Mouse (Mus musculus) T-cell, adult 2 months (primary cell): ENCODE measurements at regions not wholly inside any gene's neighbourhood (a gene's known extent, or its start where the extent isn't known, plus 50 kb on each side); places are given as distances from the start of the nearest gene placed in this dataset.

Experiments used
- DNase-seq: peaks from one replicate; pipeline ENCODE4 v3.0.0; 2022; ENCODE audit warnings: low spot score

GRCm38 (mm10) chr14:25011926-25012325 lies 447.1 kb upstream of the Zmiz1 start:
- no peak for DNase-seq

- no peak for DNase-seq
These were observed 443.4 kb upstream of the Zmiz1 start for GRCm38 (mm10) chr14:25015288-25016238.

- no peak for DNase-seq
These were observed 441.1 kb upstream of the Zmiz1 start for GRCm38 (mm10) chr14:25017860-25018259.

- DNase-seq, result no peak
These were observed 439.6 kb upstream of the Zmiz1 start for GRCm38 (mm10) chr14:25019306-25019905.

GRCm38 (mm10) chr14:25022523-25023269 lies 436.3 kb upstream of the Zmiz1 start:
- DNase-seq, result no peak

GRCm38 (mm10) chr14:25023270-25023800 lies 435.6 kb upstream of the Zmiz1 start:
- no peak for DNase-seq

- DNase-seq, result no peak
These were observed 433.9 kb upstream of the Zmiz1 start for GRCm38 (mm10) chr14:25025074-25025473.

GRCm38 (mm10) chr14:25027076-25027475 lies 431.9 kb upstream of the Zmiz1 start:
- no peak for DNase-seq

GRCm38 (mm10) chr14:25027842-25028241 lies 431.1 kb upstream of the Zmiz1 start:
- no peak for DNase-seq

- no peak for DNase-seq
These were observed 428.1 kb upstream of the Zmiz1 start for GRCm38 (mm10) chr14:25030881-25031280.

GRCm38 (mm10) chr14:25031756-25032680 lies 427.0 kb upstream of the Zmiz1 start:
- DNase-seq, result no peak

GRCm38 (mm10) chr14:25032899-25033298 lies 426.1 kb upstream of the Zmiz1 start:
- peak; percentile 40 for DNase-seq

- no peak for DNase-seq
These were observed 416.7 kb upstream of the Zmiz1 start for GRCm38 (mm10) chr14:25042265-25042664.

GRCm38 (mm10) chr14:25044106-25044505 lies 414.9 kb upstream of the Zmiz1 start:
- no peak for DNase-seq

- DNase-seq, result no peak
These were observed 414.1 kb upstream of the Zmiz1 start for GRCm38 (mm10) chr14:25044867-25045266.

GRCm38 (mm10) chr14:25050674-25051251 lies 408.2 kb upstream of the Zmiz1 start:
- DNase-seq, result no peak

- no peak for DNase-seq
These were observed 406.8 kb upstream of the Zmiz1 start for GRCm38 (mm10) chr14:25052175-25052574.

- no peak for DNase-seq
These were observed 399.6 kb upstream of the Zmiz1 start for GRCm38 (mm10) chr14:25059351-25059750.

- DNase-seq, result no peak
These were observed 398.7 kb upstream of the Zmiz1 start for GRCm38 (mm10) chr14:25060285-25060684.

- DNase-seq, result no peak
These were observed 395.9 kb upstream of the Zmiz1 start for GRCm38 (mm10) chr14:25063090-25063489.
